Mouse (Mus musculus) frontal cortex, postnatal 25 days (tissue): ENCODE results near the gene Phyh.

Experiments
- DNase-seq, 2 experiments: peaks; one replicate each; pipeline ENCODE4 v3.0.0; 2022; ENCODE audit warnings: low spot score in 2 of 2

Phyh gene

DNA sequence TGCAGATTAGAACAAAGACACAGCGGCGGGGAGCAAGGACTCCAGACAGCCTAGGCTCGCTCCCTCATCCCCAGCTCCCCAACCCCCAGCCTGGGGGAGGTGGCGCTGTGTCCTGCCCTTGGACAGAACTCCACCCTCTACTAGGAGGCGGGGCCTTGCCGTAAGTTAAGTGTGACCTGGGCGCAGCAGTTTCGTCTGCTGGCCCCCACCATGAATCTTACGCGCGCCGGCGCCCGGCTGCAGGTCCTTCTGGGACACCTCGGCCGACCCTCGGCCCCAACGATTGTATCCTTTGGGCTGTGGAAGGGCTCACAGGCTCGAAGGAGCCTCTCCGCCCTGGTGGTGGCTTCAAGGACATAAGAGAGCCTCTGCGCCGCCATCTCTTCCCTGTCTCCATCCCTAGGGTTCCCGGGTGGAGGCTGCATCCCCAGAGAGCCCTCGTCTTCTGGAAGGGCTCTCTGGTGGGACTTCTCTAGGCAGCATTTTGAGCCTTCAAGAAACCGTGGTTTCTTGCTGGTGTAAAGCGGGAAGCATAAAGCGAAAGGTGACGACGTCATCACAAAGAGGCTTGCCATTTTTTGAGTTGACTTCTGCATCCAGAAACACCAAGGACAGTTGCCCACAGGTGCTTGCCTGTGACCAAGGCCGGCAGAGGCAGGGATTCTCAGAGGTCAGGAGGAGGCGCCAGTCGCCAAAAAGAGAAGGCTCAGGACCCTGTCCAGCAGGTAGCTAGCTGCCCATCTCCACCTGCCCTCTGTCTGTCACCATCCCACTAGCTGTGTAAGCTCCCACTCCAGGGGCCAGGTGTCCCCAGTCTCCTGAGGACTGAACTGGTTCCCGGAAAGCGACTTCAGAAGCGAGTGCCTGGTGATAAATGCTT lies at the start of gene Phyh:
Gene Phyh, plus strand, starts transcription at position 160 of the 880 bp plus-strand sequence.
- peak; percentile 67 to 69 for DNase-seq

DNA sequence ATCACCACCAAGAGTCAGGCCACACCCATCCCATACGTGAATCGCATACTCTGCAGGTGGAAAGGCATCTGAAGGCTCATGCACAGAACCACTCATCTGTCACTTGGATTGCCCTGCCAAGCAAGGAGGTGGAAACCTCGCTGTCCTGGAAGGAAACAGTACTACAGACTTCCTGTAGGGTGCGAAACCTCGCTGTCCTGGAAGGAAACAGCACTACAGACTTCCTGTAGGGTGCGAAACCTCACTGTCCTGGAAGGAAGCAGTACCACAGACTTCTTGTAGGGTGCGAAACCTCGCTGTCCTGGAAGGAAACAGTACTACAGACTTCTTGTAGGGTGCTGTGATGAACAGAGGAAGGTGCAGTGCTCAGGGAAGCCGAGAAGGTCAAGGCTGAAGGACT lies 46.1 kb upstream of the Phyh start:
- DNase-seq: no peak

- DNase-seq: no peak
These were observed 45.5 kb upstream of the Phyh start for GRCm38 (mm10) chr2:4873331-4873730.

- no peak for DNase-seq
These were observed 43.7 kb upstream of the Phyh start for GRCm38 (mm10) chr2:4875090-4875489.

GRCm38 (mm10) chr2:4876131-4876530 lies 42.7 kb upstream of the Phyh start:
- no peak for DNase-seq

GRCm38 (mm10) chr2:4880737-4881349 lies 38.0 kb upstream of the Phyh start:
- peak; percentile 15 to 19 for DNase-seq

DNA sequence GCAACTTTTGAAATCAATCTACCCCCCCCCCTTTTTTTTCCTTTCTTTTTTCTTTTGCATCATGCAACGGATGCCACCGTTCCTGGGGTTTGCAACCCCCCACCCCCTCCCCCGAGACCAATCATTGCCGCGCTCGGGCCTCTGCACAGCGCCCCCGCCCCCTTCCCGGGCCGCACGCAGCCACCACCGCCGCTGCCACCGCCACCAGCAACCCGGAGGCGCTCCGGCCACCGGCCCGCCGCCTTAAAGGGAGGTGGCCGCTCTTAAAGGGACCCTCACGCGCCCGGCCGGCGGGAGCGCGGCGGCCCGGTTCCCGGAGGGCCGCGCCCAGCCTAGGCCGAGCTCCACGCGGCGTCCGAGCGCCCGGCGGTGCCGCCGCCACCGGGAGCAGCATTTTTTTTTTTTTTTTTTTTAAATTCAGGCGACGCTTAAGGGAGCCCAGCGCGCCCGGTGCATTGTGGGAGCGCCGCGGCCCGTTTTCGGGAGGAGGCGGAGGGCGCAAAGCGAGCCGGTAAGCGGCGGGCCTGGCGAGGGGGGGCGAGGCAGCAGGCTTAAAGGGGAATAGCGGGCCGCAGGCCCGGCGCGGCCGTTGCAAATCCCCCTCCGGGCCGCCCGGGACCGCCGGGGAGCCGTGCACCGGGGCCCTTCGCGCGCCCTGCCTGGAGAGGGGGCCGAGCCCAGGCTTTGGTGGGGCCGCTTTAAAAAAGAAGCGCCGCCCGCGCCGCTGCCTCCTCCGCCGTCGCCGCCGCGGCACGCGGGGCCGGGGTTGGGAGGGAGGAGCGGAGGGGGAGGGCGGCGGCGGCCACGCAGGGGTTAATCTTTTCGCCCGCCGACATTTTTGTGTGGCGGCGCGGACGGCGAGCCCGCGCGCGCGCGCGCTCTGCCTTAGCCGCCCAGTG lies 37.2 kb upstream of the Phyh start, which contains the start of gene Sephs1:
Gene Sephs1, plus strand, starts transcription at position 215 of the 899 bp plus-strand sequence.
- peak; percentile 67 to 70 for DNase-seq

DNA sequence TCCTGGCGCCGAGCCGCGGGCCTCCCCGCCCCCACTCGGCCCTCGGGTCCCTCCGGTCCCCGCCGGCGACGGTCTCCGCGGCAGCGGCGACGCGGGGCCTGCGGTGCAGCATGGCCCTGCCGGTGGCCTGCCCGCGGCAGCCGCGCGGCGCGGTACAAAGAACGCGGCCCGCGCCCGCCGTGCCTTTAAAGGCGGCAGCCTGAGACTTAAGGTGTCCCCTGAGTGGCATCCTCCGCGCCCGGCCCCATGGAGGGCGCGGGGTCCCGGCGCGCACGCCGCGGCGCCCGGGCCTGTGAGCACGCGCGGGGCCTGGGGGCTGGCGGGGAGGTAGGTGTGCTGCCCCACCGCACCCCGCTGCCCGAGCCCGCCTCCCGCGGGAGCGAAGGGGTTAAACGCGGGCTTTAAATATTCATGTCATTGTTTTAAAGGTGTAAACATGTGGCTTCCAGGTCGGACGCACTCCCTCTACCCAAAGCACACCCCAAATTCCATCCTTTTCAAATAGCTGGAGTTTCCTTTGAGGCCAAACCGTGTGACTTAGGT lies 36.5 kb upstream of the Phyh start:
- peak; percentile 56 to 65 for DNase-seq

- no peak for DNase-seq
These were observed 35.7 kb upstream of the Phyh start for GRCm38 (mm10) chr2:4883009-4883704.

GRCm38 (mm10) chr2:4886896-4887295 lies 31.9 kb upstream of the Phyh start:
- DNase-seq: no peak

DNA sequence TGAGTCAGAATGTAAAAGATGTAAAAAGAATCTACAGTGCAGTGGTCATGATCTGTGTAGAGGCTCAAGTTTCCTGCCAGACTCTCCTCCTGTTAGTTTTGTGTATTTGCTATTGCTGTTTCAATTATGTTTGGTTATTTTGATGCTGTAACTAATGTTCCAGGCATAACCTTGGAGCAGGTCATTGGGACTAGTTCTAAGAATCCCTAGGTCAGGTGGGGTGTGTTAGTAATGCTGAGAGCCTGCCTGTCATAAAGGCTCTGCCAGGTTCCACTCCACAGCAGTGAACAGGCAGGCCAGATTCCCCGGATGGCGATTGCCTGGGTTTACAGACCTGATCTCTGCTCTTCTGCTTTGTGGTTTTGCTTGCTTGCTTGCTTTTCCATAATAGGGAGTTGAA lies 23.2 kb upstream of the Phyh start:
- DNase-seq: no peak

DNA sequence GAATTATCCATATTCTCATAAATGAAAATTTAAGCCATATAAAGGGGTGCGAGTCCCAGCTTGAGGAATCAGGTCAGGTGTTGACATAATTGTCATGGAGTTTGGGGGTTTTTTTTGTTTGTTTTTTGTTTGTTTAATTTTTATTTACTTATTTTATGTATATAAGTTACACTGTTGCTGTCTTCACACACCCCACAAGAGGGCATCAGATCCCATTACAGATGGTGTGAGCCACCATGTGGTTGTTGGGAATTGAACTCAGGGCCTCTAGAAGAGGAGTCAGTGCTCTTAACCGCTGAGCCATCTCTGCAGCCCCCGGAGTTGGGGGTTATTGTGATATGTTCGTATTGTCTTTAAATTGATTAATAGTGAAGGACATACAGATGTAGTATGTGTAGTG lies 21.8 kb upstream of the Phyh start:
- no peak for DNase-seq

DNA sequence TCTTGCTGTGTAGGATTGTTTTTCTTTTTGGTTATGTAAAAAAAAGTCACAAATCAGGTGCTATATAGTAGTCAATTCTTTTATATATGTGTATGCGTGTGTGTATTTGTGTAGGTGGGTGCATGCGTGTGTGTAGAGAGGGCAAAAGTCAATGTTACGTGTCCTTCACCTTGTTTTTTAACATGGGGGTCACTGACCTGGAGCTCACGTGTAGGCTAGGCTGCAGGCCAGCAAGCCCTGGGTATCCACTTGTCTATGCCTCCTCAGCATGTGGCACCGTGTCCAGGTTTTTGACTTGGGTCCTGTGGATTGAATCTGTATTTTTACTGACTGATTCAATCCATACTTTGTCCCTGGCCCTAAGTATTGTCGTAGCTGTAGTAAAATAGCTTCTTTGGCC lies 18.2 kb upstream of the Phyh start:
- DNase-seq: no peak

DNA sequence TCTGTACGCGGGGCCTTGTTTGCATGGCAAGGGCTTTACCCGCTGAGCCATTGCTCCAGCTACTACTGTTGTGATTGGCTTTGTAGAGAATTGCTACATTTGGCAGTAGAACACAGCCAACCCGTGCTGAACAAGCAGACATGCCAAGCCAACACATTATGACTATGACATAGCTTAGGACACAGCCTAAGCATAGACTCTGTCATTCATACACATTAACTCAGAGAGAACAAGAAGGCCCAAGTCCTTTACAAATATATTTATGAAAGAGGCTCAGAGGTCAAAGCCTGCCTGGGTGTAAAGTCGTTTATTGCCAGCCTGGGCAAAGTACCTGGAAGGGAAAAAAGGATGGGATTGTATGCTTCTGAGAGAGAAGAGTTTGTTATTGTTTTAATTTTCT lies 16.5 kb upstream of the Phyh start:
- no peak for DNase-seq

DNA sequence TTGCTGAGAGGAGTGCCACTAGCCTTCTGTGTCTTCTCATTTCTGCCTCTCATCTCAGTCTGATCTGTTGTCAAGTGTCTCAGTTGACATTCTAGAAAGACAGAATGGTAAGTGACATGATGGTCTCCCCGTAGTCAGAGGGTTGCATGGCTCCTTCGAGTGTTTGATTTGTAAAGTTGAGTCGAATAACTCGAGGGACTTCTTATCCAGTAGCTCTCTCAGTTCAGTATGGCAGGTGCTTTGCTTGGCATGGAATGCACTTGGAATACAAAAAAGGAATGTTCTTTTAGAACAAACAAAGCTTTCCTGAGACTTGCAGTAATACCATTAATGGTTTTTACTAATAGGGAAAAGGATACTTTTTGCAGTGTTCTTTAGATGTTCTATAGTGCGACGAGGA lies 11.7 kb upstream of the Phyh start:
- no peak for DNase-seq

- DNase-seq: no peak
These were observed 10.9 kb upstream of the Phyh start for GRCm38 (mm10) chr2:4907916-4908315.

- no peak for DNase-seq
These were observed 10.0 kb upstream of the Phyh start for GRCm38 (mm10) chr2:4908771-4909315.

DNA sequence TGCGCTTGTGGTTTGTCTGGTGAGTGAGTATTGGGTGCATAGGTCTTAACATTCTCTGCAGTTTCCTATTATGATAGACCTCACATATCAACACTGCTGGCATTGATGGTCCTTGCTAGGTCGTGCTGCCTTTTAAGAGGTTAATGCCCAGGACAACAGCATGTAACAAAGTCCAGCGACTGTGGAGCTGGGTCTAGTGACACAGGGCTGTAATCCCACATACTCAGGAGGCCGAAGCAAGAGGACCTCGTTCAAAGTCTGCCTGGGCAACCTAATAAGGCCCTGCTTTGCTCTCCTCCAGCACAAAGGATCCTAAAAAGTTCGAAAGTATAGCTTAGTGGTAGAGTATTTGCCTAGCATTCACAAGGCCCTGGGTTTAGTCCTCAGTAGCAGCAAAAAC lies 8.9 kb upstream of the Phyh start:
- no peak for DNase-seq

DNA sequence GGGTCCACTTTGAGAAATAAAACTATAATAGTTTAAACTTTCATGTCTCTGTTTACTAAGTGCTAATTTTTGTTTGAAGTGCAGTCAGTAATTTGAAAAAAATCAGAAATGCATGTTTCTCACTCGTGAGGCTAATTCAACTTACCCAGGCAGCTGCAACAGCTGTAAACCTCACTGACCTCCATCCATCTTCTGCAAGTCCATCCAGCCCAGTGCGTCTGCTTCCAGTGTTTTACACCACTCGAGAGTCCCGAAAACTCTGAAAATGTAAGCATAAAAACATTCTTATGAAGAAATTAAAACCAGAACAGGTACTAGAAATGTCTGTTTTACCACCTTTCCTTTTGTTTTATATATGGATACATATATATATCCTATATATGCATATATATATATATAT lies 8.3 kb upstream of the Phyh start:
- DNase-seq: no peak

DNA sequence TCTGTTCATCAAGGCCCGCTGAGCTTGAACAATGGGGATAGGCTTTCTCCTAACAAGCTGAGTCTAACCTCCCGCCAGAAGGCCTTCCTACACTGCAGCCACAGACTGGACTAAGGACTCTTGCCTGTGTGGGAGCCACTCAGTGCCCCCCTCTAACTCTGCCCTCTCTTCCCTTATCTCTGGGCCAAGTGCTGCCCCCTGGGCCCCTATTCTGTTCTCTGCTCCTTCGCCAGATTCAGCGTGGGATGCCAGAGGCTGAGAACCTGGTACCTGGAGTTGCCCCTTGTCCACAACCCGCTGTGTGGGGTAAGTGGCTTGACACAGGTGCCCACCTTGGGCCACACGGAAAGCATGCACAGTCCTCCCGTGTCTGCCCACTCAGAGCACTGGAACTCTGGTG lies 4.9 kb upstream of the Phyh start:
- DNase-seq: no peak

GRCm38 (mm10) chr2:4916037-4916436 lies 2.8 kb upstream of the Phyh start:
- DNase-seq: no peak
